Mouse (Mus musculus): ENCODE results near the gene Dync1i1.

Dync1i1 gene

GRCm38 (mm10) chr6:5966806-5967445 lies 241.5 kb downstream of the Dync1i1 start:
- peak; percentile 24 for DNase-seq (ENCODE audit: low read depth, low spot score)

GRCm38 (mm10) chr6:5967545-5967944 lies 242.1 kb downstream of the Dync1i1 start:
- no peak for DNase-seq (ENCODE audit: low read depth, low spot score)

- no peak for DNase-seq (ENCODE audit: low read depth, low spot score)
These were observed 244.2 kb downstream of the Dync1i1 start for GRCm38 (mm10) chr6:5969613-5970012.

- no peak for DNase-seq (ENCODE audit: low read depth, low spot score)
These were observed 250.8 kb downstream of the Dync1i1 start for GRCm38 (mm10) chr6:5976241-5976640.

GRCm38 (mm10) chr6:5977238-5977920 lies 251.9 kb downstream of the Dync1i1 start:
- no peak for DNase-seq (ENCODE audit: low read depth, low spot score)

- peak; percentile 74 for DNase-seq (ENCODE audit: low read depth, low spot score)
These were observed 265.8 kb downstream of the Dync1i1 start for GRCm38 (mm10) chr6:5991243-5991642.

GRCm38 (mm10) chr6:5991817-5992755 lies 266.6 kb downstream of the Dync1i1 start:
- peak; percentile 89 for DNase-seq (ENCODE audit: low read depth, low spot score)

- no peak for DNase-seq (ENCODE audit: low read depth, low spot score)
These were observed 267.6 kb downstream of the Dync1i1 start for GRCm38 (mm10) chr6:5993056-5993455.

GRCm38 (mm10) chr6:5997535-5997934 lies 272.1 kb downstream of the Dync1i1 start:
- DNase-seq (ENCODE audit: low read depth, low spot score), result peak; percentile 55

- peak; percentile 94 for DNase-seq (ENCODE audit: low read depth, low spot score)
These were observed 276.6 kb downstream of the Dync1i1 start for GRCm38 (mm10) chr6:6002061-6002460.

- DNase-seq (ENCODE audit: low read depth, low spot score), result no peak
These were observed 279.5 kb downstream of the Dync1i1 start for GRCm38 (mm10) chr6:6004756-6005485.

- peak; percentile 88 for DNase-seq (ENCODE audit: low read depth, low spot score)
These were observed 280.5 kb downstream of the Dync1i1 start for GRCm38 (mm10) chr6:6005762-6006431.

- peak; percentile 73 for DNase-seq (ENCODE audit: low read depth, low spot score)
These were observed 285.9 kb downstream of the Dync1i1 start for GRCm38 (mm10) chr6:6011364-6011763.

- peak; percentile 54 for DNase-seq (ENCODE audit: low read depth, low spot score)
These were observed 290.2 kb downstream of the Dync1i1 start for GRCm38 (mm10) chr6:6015616-6016015.

GRCm38 (mm10) chr6:6016931-6017330 lies 291.5 kb downstream of the Dync1i1 start:
- no peak for DNase-seq (ENCODE audit: low read depth, low spot score)

- DNase-seq (ENCODE audit: low read depth, low spot score), result no peak
These were observed 298.5 kb downstream of the Dync1i1 start for GRCm38 (mm10) chr6:6023976-6024375.

- DNase-seq (ENCODE audit: low read depth, low spot score), result no peak
These were observed 302.2 kb downstream of the Dync1i1 start for GRCm38 (mm10) chr6:6027664-6028063.

GRCm38 (mm10) chr6:6038773-6039550 lies 313.5 kb downstream of the Dync1i1 start:
- no peak for DNase-seq (ENCODE audit: low read depth, low spot score)

GRCm38 (mm10) chr6:6046729-6047424 lies 321.4 kb downstream of the Dync1i1 start:
- DNase-seq (ENCODE audit: low read depth, low spot score), result no peak

Measured in brain, adult 2 months (tissue).